Mouse (Mus musculus): ENCODE results near the gene Prp2. TPM values are rescaled to one million over a fixed set of nuclear protein-coding genes. Genes with fewer than 3 reads are reported as not detected.
"Not testable (repeated sequence)": the region's sequence is repeated elsewhere in the genome, so short reads cannot be mapped to it uniquely, and the experiment has no call there.

The Prp2 gene
- total RNA-seq (2021) = not detected in 2 replicates
- long read RNA-seq, experiment 1 = 0 reads
- long read RNA-seq, experiment 2 = 0 reads

DNA sequence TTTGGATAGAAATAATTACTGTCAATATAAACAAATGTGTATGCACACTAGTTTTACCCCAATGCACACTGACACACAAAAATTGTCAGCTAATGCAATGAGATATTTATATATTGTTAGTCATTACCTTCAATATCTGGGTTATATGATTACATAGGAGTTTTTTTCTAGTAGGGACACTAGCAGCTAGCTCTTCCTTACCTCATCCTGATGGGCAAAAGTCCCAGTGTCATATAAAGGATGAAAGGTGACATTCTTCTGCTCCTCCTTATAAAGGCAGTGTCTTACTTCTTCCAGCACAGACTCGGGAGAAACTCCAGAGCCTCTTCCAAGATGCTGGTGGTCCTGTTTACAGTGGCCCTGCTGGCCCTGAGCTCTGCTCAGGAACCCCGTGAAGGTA lies at the start of gene Prp2:
Prp2 (plus strand) TSS at position 301 of the 400 bp plus-strand sequence.
- DNase-seq = not testable (repeated sequence)

DNA sequence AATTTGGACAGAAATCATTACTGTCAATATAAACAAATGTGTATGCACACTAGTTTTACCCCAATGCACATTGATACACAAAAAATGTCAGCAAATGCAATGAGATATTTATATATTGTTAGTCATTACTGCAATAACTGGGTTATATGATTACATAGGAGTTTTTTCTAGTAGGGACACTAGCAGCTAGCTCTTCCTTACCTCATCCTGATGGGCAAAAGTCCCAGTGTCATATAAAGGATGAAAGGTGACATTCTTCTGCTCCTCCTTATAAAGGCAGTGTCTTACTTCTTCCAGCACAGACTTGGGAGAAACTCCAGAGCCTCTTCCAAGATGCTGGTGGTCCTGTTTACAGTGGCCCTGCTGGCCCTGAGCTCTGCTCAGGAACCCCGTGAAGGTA lies 26.2 kb upstream of the Prp2 start, which contains the start of gene Prh1:
Prh1 (plus strand) TSS at position 301 of the 400 bp plus-strand sequence.
- not testable (repeated sequence) for DNase-seq

DNA sequence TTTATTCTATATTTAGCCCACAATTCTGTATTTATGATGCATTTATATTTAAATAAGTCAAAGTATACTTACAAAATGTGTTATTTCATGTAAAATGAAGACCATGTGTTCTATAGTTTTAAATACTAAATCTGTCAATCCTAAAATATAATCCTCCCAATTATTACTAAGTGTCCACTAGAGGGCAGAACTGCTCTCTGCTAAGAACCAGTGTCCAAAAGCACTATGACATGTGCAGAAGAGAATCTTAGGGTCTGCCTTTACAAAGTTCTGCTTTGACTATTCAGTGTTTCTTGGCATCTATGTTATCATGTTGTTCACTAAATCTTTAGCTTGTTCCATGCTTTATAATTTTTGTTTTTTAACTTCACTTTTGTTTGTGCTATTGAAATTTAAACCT lies 53.7 kb downstream of the Prp2 start:
- no peak for DNase-seq

Other genes starting within 250 kb of the Prp2 start
- not detected in 2 replicates for gene Gm8882, start 231.8 kb upstream of the Prp2 start, total RNA-seq (2021)
- gene Prh1, start 26.1 kb upstream of the Prp2 start, total RNA-seq (2021) = not detected in 2 replicates
- gene A630073D07Rik, start 55.6 kb downstream of the Prp2 start, total RNA-seq (2021) = not detected in 2 replicates
- gene Tas2r120, start 61.0 kb downstream of the Prp2 start, total RNA-seq (2021) = not detected in 2 replicates
- gene Tas2r121, start 105.1 kb downstream of the Prp2 start, total RNA-seq (2021) = not detected in 2 replicates
- gene Tas2r122, start 116.0 kb downstream of the Prp2 start, total RNA-seq (2021) = not detected in 2 replicates
- gene Tas2r115, start 142.1 kb downstream of the Prp2 start, total RNA-seq (2021) = not detected in 2 replicates
- not detected in 2 replicates for gene Tas2r124, start 158.8 kb downstream of the Prp2 start, total RNA-seq (2021)
- gene Tas2r102, start 166.2 kb downstream of the Prp2 start, total RNA-seq (2021) = not detected in 2 replicates
- gene Tas2r136, start 182.2 kb downstream of the Prp2 start, total RNA-seq (2021) = not detected in 2 replicates
- not detected in 2 replicates for gene Tas2r117, start 206.9 kb downstream of the Prp2 start, total RNA-seq (2021)